Mouse (Mus musculus) kidney, adult 2 months (tissue): ENCODE results near the gene Anks1. TPM values are rescaled to one million over a fixed set of nuclear protein-coding genes. Genes with fewer than 3 reads are reported as not detected.
A peak's percentile ranks its signal among the peaks of the same experiment; 100 is the strongest.

Source experiments
- DNase-seq: peaks from one replicate; pipeline ENCODE4 v3.0.0; 2021
- H3K27ac ChIP-seq: fragments of 200-500 bp; 2 replicates; pipeline ENCODE4 v1.5.1; 2012; ENCODE audit warnings: low read depth, low read length, control low read depth, inconsistent platforms; ENCODE audit not compliant: insufficient read depth
- H3K27me3 ChIP-seq: fragments of 200-500 bp; replicated peaks from 2 replicates; pipeline ENCODE4 v1.6.1; 2012; ENCODE audit warnings: mild to moderate bottlenecking, moderate library complexity, low read length, inconsistent platforms; ENCODE audit not compliant: control insufficient read depth, insufficient read depth
- H3K36me3 ChIP-seq: fragments of 200-500 bp; 2 replicates; pipeline ENCODE4 v1.6.1; 2012; ENCODE audit warnings: mild to moderate bottlenecking, moderate library complexity, low read length, inconsistent platforms; ENCODE audit not compliant: control insufficient read depth, insufficient read depth
- H3K4me1 ChIP-seq: fragments of 200-500 bp; 2 replicates; pipeline ENCODE4 v1.6.1; 2011; ENCODE audit warnings: low read length; ENCODE audit not compliant: control insufficient read depth, insufficient read depth
- H3K4me3 ChIP-seq: fragments of 200-500 bp; 2 replicates; pipeline ENCODE4 v1.5.1; 2011; ENCODE audit warnings: mild to moderate bottlenecking, low read depth, low read length, control low read depth; ENCODE audit not compliant: insufficient read depth
- CTCF ChIP-seq: fragments of 200-500 bp; conservative IDR thresholded peaks from 2 replicates; pipeline ENCODE4 v1.5.1; 2011; ENCODE audit warnings: low read depth, mild to moderate bottlenecking, control low read depth, low read length, moderate library complexity, mixed read lengths; ENCODE audit not compliant: insufficient read depth, insufficient read length
- POLR2A ChIP-seq: fragments of 200-500 bp; IDR thresholded peaks from one replicate; pipeline ENCODE4 v1.6.1; 2011; ENCODE audit warnings: low read depth, low read length, control low read depth
- WGBS: fragments of 180-500 bp; shearing (Covaris S2); methylation state at CpG from one replicate; pipeline ENCODE4 v1.1.7; 2018; 5-methylcytosine and 5-hydroxymethylcytosine counted together
- polyA plus RNA-seq: library from polyadenylated mRNA; depleted of rRNA; stranded (reverse); fragments of >200 nt; gene quantifications from 2 replicates; pipeline ENCODE4 v1.2.3, GENCODE M21; 2012; rRNA removed

Gene Anks1
- polyA plus RNA-seq, result 36.7 and 44.5 TPM in 2 replicates

DNA sequence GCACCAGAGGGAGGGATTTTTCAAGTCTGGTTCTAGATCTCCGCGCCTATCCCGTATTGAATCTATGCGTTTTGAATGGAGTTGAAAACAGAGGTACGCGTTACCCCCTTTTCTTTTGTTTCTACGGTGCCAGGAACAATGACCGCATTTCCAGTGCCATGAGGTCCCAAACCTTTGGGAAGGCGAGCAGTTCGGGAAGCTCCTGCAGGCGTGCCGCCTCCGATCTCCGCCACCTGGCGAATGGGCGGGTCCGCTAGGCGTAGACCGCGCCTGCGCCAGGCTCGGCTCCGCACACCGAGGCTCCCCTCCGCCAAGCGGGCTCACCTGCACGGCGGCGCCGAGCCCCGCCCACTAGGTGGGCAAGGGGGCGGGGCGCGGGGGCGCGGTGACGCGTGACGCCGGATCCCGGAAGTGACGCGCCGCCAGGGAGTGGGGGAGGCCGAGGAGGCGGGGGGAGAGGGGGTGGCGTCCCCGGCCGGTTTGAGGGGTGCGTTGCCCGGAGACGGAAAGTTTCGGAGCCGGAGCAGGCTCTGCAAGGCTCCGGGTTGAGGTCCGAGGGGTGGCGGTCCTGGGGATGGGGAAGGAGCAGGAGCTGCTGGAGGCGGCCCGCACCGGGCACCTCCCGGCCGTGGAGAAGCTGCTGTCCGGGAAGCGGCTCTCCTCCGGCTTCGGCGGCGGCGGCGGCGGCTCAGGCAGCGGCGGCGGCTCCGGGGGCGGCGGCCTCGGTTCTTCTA is at the start of gene Anks1:
Gene Anks1, plus strand, starts transcription at position 419 of the 734 bp plus-strand sequence.
- DNase-seq, result peak; percentile 93
- peak within 1 kb of the TSS; percentile 84 for H3K4me3 ChIP-seq
- no peaks in the 10 kb centered on the region; the same call in 1 of the 2 replicates for H3K36me3 ChIP-seq
- H3K27ac ChIP-seq, result peak within 1 kb of the TSS; percentile 80
- H3K27me3 ChIP-seq, result no peaks in the 10 kb centered on the region
- TF ChIP-seq CTCF, result no peak
- WGBS, result under 1% methylated on average over 74 of the region's 78 CpGs
- peaks cover 8% of the 10 kb centered on the region; the same call in 1 of the 2 replicates for H3K4me1 ChIP-seq

DNA sequence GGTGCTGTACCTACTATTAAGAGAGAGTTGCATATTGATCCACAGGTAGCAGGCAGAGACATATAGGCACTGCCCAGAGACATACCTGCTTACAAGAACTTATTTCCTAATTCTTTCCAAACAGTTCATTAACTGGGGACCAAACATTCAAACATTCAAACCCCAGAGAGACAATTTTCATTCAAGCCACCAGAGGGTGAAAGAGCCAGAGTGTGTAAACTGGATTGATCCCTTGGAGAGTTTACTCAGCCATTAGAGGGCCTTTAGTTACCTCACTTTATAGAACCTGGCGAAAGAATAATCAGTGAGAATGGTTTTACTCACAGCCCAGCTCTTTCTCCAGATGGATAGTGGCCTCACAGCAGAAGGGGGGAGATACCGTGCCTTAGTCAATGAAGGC is 43.6 kb upstream of the Anks1 start:
- Histone ChIP-seq H3K4me3 (no peak overlapping the region), H3K27ac (no peak overlapping the region), H3K4me1 (no peaks in the 10 kb centered on the region), H3K36me3 (no peaks in the 10 kb centered on the region), H3K27me3 (no peaks in the 10 kb centered on the region)
- no peak for DNase-seq
- no peak for TF ChIP-seq POLR2A
- no peak for TF ChIP-seq CTCF
- WGBS, result 83% methylated on average over 2 of the region's 2 CpGs

DNA sequence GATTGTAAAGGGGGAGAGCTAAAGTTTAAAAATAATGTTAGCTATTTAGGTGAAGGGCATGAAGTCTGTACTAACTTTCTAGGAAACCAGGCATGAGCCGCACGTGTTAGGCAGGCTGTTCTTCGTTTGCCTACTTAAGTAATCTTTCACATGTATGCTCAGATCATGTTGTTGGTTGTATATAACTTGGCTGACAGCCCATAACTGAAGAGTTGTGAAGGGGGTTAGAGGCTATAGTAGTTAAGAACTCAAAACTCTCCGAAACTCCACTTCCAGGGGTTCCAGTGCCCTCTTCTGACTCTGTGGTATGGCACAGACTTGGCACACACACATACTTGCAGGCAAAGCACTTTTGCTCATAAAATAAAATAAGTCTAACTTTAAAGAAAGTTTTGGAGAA is 42.4 kb upstream of the Anks1 start:
- WGBS, result 79% methylated on average over 4 of the region's 4 CpGs
- Histone ChIP-seq H3K36me3 (no peaks in the 10 kb centered on the region), H3K27me3 (no peaks in the 10 kb centered on the region), H3K27ac (no peak overlapping the region), H3K4me3 (no peak overlapping the region), H3K4me1 (no peaks in the 10 kb centered on the region)
- no peak for DNase-seq
- TF ChIP-seq CTCF, result no peak
- no peak for TF ChIP-seq POLR2A

DNA sequence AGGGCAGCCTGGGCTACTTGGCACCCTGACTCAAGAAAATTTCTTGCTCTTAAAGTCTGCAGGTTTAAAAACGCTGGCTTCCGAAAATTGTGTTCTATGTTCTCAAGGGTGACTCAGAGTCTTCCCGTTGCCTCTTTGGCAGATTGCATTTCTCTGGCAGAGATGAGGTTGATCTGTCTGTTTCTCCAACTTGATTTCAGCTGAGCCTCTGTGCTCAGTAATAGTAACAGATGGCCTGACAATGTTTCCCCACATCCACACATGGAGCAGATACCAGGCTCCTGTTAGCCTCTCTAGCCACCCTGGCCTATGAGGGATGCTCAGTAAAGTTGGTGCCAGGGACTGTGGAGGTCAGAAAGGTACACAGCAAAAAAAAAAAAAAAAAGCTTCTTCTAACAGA is 37.3 kb upstream of the Anks1 start:
- H3K27ac ChIP-seq, result no peak overlapping the region
- H3K27me3 ChIP-seq, result no peaks in the 10 kb centered on the region
- no peaks in the 10 kb centered on the region for H3K36me3 ChIP-seq
- WGBS, result 91% methylated on average over 3 of the region's 3 CpGs
- no peak overlapping the region for H3K4me3 ChIP-seq
- no peak for TF ChIP-seq CTCF
- no peak for TF ChIP-seq POLR2A
- DNase-seq, result no peak
- H3K4me1 ChIP-seq, result no peaks in the 10 kb centered on the region

DNA sequence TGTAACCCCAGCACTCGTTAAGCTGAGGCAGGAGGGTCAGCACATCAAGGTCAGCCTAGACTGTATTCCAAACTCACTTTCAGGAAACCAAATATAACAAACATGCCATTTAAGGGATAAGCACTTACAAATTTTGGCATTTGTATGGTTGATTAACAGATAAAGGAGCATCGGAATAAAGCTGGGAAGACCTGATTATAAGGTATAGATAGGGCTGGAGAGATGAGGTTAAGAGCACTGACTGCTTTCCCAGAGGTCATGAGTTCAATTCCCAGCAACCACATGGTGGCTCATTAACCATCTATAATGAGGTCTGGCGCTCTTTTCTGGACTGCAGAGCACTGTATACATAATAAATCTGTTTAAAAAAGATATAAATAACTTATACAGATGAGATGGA is 35.5 kb upstream of the Anks1 start:
- no peak for TF ChIP-seq CTCF
- TF ChIP-seq POLR2A, result no peak

DNA sequence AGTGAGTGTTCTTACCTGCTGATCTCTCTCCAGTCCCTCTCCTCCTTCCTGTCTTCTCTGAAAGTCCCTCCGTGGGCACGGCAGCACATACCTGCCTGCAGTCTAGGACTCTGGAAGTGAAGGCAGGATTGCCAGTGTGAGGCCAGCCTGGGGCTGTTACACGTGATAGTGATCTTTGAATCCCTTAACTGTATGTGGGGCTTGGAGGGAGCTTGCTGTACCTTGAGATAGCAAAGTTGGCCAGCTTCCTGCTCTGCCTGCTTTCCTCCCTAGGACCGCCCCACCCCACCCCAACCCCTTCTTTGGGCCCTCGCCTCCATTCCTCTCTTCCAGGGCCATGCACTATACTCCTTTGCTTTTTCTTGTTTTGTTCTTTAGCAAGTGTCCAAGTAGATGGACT is 34.6 kb upstream of the Anks1 start:
- Histone ChIP-seq H3K36me3 (no peaks in the 10 kb centered on the region), H3K4me1 (no peaks in the 10 kb centered on the region), H3K27me3 (no peaks in the 10 kb centered on the region), H3K27ac (no peak overlapping the region), H3K4me3 (no peak overlapping the region)
- DNase-seq, result no peak
- 62% methylated on average over 5 of the region's 5 CpGs for WGBS
- no peak for TF ChIP-seq CTCF
- no peak for TF ChIP-seq POLR2A

More for the DNA sequence above, 35.5 kb upstream of the Anks1 start:
- Histone ChIP-seq H3K36me3 (no peaks in the 10 kb centered on the region), H3K27me3 (no peaks in the 10 kb centered on the region), H3K4me3 (no peak overlapping the region), H3K4me1 (no peaks in the 10 kb centered on the region), H3K27ac (no peak overlapping the region)
- no peak for DNase-seq
- 45% methylated on average over 3 of the region's 3 CpGs for WGBS

DNA sequence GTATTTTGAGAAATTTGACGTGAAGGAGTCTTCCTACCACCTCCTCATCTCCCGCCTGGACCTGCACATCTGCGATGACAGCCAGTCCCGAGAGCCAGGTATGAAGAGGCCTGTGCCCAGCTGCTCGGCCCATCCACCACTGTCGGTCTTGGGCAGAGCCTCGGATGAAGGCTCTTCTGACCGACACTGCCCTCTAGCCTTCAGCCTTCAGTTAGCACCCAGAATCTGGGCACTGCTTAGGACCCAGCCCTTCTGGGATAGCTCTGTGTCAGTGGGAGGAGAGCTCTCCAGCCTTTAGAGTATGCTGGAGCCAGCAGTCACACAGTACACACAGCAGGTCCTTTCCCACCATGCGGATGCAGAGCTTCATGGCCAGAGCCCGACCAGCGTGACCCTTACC is 27.6 kb upstream of the Anks1 start:
- DNase-seq, result peak; percentile 18
- TF ChIP-seq CTCF, result peak; percentile 61
- no peak for TF ChIP-seq POLR2A

More for the DNA sequence above, 27.6 kb upstream of the Anks1 start:
- Histone ChIP-seq H3K27me3 (no peaks in the 10 kb centered on the region), H3K27ac (no peak overlapping the region), H3K4me1 (no peaks in the 10 kb centered on the region), H3K36me3 (no peaks in the 10 kb centered on the region), H3K4me3 (no peak overlapping the region)
- WGBS, result 53% methylated on average over 11 of the region's 11 CpGs
